Mouse (Mus musculus) right cerebral cortex, adult 18-20 months (tissue): ENCODE measurements at regions not wholly inside any gene's neighbourhood (a gene's known extent, or its start where the extent isn't known, plus 50 kb on each side); places are given as distances from the start of the nearest gene placed in this dataset.

ENCODE experiments used
- DNase-seq: peaks from one replicate; pipeline ENCODE4 v3.0.0; 2022; ENCODE audit warnings: mixed read lengths

- DNase-seq: no peak
Measured at GRCm38 (mm10) chr2:147690506-147691208, 328.9 kb downstream of the Pax1 start.

DNA sequence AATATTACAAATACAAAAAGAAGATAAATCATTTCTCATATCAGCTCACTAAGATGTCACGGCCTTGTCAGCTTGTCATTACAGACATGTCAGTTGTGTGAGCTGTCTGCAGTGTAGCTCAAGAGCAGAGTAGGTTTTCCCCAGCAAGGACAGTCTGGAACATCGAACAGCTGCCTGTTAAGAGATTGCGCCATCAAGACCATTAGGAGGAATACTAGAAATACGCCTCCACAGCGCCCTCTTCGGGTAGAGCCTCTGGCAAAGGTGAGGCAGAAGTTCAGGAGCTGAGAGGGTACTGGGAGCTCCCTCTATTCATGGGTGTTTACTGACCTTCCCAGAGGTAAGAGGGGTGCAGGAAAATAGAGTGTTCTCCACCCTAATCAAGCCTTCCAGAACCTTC is 327.0 kb downstream of the Pax1 start:
- no peak for DNase-seq

DNA sequence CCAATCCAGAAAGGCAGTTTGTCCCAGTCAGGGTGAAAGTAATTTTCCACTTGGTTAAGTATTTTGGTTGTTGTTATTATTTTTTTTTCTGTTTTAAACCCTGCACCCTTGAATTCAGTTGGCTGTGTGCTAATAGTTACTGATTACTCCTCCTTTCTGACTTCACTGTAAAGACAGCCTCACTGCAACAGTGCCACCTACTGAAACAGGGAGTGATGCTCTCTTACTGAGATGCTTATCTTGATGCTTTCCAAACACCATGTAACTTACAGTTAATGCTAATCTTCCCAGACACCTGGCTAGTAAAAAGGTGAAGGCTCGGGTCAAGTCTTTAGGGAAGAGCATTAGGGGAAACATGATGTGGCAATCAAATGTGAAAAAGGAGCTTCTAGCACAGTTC is 294.9 kb downstream of the Pax1 start:
- DNase-seq: peak; percentile 12

DNA sequence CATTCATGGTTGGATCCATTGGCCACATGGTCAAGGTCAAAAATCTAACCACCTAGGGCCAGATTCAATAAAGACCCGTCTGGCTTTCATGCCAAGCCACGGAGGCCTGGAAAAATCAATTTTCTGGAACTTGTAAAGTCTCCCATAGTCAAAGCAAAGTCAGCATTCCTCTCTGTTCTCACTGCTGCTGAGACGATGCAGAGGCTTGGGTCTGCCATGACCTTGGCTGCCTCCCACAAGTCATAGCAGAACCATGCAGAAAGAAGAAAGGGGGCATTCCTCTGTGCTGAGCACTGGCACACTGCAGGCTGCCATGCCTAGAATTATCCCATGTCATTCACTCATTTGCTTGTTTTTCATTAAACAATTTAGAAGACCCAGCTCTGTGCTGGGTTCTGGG is 288.5 kb downstream of the Pax1 start:
- no peak for DNase-seq

- DNase-seq: no peak
Measured at GRCm38 (mm10) chr2:147647972-147648371, 286.2 kb downstream of the Pax1 start.

- no peak for DNase-seq
Measured at GRCm38 (mm10) chr2:147647506-147647905, 285.8 kb downstream of the Pax1 start.

DNA sequence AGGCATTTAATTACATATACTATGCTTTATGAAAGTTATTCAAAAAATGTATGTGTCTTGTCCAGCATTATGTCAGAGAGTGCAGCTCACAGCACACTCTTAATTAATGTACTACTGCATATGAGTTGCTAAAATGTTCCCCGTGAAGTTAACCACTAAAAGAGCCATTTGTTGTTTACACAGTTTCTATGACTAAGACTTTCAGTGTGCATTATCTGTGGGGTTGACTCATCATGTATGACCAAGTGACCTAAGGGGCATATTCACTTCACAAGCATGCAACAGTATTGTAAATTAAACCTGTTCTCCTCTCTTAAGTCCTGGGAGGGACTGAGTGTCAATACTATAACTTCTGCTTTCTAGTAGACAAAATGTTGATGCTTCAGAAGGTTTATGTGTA is 276.2 kb downstream of the Pax1 start:
- no peak for DNase-seq

DNA sequence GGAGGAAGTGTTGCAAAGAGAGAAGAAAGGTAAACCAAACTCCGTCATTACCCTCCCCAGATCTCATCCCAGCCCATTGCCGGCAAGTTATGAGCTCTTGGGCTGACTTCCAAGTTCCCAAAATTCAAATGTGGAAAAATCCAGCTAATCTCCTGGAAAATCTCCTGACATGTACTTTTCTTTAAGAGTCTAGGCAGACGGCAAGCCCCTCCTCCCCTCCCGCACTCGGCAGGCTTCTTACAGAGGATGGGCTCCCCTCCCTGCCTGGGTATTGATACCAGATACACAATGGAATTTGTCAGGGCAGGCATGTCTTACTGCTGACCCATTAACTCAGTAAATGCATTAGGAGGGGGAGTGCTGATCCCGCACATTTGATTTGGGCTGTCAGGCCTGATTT is 271.0 kb downstream of the Pax1 start:
- DNase-seq: no peak

DNA sequence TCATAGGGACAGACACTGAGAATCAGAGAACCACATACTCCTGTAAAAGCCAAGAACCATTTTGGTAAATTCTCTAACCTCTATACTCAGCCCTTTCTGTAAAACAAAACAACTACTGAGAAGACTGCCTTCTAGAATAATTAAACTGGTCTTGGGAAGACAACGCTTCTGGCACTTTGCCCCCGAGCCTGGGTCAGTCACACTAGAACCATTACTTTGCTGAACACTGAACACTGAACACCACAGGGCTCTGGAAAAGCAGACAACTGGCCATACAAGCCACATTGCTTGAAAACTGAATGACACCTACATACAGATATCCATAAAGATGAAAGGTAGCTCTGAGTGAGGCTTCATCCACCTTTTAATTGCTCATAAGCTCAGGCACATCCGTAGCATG is 268.0 kb downstream of the Pax1 start:
- DNase-seq: no peak

DNA sequence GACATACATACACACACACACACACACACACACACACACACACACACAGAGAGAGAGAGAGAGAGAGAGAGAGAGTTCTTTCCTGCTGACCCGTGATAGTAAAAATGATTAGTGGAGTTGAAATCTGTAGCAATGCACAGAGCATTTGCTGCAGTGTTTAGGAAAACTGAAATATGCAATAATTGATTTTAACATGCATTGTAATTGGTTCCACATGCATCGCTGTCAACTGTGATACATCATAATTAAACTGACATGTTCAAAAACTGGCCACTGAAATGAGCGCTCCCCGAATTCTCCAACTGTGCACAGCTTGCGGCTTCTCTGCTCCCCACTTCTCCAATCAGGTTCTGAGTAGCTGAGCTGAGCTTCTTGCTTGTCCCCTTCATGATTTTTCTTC is 265.4 kb downstream of the Pax1 start:
- no peak for DNase-seq

DNA sequence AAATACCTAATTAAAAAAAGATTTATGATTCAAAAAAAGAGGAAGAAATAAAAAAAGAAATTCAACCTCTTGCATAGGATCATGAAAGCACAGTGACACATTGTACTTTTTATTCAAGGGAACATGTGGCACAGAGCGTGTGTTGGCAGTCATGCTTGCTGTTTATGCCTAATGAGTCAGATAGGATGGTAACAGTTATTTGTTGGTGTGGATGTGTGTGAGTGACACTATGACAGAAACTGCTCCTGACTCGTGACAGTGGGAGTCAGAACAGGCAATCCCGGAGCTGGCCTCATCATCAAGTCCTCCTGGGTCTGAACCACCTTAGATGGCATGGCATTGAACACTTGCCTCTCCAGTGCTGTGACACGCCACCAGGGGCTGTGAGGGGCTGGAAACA is 261.4 kb downstream of the Pax1 start:
- DNase-seq: no peak

DNA sequence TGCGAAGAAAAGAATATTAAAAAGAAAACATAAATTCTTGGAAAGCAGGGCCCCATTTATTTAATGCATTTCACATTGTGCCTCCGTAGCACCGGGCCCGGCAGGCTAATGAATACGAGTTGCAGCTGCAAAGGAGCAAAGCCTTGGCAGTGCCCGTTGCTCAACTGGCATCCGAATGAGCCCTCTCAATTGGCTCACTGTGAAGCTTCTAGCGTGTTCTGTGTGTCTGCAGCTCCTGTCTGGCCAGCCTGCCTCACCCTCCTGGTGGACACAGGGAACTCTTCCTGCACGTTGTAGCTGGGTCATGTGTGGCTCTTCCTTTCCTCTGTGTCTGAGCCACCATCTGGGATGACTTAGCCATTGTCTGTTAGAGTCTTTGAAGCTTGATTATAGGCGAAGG is 256.1 kb downstream of the Pax1 start:
- peak; percentile 3 for DNase-seq

DNA sequence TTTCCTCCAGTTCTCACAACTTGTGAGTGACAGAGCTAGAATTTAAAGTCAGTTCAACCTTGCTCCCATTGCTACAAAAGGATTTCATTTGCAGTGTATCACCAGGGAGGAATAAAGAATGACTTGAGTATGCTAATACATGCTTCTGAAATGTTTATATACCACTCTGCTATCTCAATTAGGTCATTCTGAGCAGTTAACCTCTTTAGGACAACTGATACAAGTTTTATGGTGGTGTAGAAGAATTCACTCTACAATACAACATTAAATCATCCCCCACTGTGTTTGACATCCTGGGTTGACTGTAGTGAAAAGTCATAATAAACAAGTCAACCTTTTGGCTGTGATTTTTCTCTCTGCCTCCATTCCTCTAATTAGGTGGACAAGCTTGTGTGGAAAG is 248.6 kb downstream of the Pax1 start:
- DNase-seq: no peak

- DNase-seq: no peak
Measured at GRCm38 (mm10) chr2:147601639-147602038, 239.9 kb downstream of the Pax1 start.

DNA sequence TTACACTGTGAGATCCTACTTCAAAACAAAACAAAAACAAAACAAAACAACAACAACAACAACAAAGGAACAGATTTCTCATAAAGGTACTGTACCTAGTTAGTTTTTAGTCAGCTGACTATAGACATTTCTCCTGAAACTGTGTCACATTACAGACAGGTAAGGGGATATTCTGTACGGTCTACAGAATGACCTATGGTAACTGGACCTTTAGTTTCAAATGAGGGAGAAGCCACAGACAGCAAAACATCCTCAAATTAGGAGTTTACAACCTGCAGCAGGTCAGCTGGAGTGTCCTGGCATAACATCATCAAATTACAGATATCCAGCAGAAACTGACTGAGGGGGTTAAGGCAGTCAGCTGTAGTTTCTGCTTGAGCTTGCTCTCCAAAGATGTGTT is 210.7 kb downstream of the Pax1 start:
- DNase-seq: no peak

GRCm38 (mm10) chr2:147561220-147561619 is 199.5 kb downstream of the Pax1 start:
- no peak for DNase-seq

DNA sequence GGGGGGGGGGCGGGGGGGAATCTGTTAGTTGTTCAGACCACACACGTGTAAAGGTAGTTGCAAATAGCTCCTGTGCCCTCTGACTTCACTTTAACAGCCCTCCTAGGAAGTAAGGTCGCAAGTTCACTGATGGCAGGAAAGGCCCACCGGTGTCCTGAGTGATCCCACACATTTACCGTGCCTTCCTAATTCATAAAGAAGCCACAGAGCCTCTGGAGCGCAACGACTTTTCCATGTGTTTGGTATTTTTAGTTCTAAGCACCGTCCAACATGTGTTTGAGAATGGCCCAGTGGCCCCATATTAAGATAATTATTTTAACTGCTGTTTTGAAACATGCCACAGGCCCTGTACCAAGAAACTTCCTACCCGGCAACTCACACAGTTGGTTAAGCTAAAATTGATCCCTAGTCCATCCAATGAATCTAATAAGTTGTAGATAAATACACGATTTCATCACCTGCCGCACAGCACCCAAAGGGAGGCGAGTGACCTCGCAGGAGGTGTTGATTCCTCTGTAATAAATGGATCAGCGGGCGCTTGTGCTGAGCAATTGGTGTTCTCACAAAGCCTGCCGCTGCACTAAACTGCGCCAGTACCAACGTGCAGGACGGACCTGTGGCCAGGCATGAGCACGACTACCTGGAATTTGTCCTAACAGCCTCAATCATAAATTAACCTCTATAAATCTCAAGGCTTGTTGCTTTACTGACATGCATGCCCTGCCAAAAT is 198.9 kb downstream of the Pax1 start:
- DNase-seq: no peak

GRCm38 (mm10) chr2:147529161-147529560 is 167.4 kb downstream of the Pax1 start:
- no peak for DNase-seq

DNA sequence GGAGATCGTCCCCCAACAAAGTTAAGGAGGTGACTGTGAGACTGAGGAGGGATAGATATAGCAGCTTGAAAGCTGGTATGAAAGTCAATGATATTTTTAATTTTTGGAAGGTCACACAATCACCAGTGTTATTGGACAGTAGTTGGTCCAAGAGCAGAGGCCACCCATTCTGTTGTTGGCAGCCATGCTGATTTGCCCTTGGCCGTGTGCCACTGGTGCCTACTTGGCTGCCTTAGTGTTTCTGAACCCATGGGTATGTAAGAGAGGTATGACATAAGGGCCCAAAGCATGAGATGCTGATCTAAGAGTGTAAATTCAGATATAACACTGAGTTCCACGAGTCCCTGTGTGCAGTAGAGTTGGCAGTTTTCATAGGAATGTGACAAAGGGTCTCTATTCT is 153.7 kb downstream of the Pax1 start:
- DNase-seq: no peak

GRCm38 (mm10) chr2:147514748-147515147 is 153.0 kb downstream of the Pax1 start:
- no peak for DNase-seq

- DNase-seq: no peak
Measured at GRCm38 (mm10) chr2:147503962-147504361, 142.2 kb downstream of the Pax1 start.

DNA sequence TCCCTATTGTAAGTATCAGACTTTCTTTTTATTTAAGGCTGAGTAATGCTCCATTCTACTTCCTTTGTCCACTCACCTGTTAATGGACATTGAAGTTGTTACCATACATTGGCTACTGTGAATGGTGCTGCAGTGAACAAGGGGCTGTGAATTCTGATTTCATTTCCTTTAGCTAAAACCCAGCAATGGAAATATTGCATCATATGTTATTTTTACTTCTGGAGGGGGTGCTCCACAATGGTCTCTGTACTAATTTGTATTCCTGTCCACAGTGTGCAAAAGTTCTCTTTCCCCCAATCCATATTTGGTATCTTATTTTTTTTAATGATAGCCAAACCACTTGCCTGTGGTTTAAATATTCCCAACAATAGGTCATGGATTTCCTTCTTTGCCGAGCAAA is 137.0 kb downstream of the Pax1 start:
- DNase-seq: no peak

DNA sequence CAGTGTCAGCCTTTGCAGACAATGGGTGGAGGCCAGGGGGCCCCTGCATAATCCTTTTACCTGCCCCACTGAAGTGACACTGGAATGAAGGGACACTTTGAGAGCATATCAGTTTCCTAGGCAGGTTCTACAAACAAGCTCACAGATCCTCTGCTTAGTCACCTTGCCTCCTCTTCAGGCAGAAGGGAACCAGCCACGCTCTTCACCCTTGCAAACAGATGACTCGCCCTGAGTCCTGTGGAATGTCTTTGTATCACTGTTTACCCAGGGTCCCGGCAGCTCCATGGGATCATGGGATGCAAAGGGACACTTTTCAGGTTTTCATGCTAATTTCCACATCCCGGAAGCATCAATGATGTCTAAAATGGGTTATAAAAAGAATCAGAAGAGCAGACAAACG is 94.2 kb downstream of the Pax1 start:
- no peak for DNase-seq

DNA sequence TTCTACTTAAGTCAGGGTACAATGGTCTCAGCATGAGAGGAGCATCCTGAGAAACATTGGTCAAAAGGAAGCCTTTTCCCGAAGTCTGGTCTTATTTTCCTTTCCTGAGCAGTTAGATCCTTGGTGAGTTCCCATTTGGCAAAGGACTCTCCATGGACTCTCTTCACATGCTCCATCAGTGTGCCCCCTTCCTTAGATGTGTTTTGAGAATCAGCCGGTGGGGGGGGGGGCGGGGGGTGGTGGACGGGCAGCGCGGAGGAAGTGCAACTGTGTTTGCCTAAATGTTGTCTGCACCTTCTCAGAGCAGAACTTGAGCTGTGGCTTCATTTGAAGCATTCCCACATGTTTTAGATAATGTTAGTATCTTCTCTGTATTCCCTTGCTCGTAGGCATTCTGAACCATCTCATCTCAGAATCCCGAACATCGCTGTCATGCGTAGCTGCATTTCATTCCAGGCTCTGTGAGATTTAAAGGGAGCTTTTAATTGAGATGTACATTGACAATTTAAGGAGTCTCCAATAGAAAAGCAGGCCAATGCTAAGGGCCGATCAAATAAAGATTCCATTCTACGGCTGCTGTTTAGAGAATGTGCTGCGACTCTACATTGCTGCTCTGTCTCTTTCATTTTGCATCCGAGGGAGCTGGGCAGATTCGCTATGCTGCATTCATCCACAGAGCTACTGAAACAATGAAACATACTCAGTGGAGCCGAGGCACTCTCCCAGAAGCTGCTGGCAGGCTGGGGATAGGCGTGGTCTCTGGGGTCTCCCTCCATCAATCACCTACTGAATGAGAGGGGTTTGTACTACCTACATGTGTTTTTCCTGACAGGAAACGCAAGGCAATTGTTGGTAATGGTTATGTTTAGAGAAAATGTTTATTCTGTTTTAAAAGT is 92.9 kb downstream of the Pax1 start:
- DNase-seq: peak; percentile 11
